Mouse (Mus musculus) myocyte (in vitro differentiated cells): ENCODE results near the gene C3ar1. TPM values are rescaled to one million over a fixed set of nuclear protein-coding genes. Genes with fewer than 3 reads are reported as not detected.

Experiments used
- H3K27me3 ChIP-seq: one replicate; pipeline ENCODE4 v1.6.1; 2011; ENCODE audit not compliant: control insufficient read depth, insufficient read depth, insufficient read length
- H3K36me3 ChIP-seq: one replicate; pipeline ENCODE4 v1.6.1; 2011; ENCODE audit not compliant: control insufficient read depth, insufficient read depth
- H3K4me2 ChIP-seq: one replicate; pipeline ENCODE4 v1.6.1; 2011; ENCODE audit warnings: low read depth, control low read depth
- H3K4me3 ChIP-seq: one replicate; pipeline ENCODE4 v1.5.1; 2011; ENCODE audit warnings: mild to moderate bottlenecking, control low read depth, moderate library complexity
- H3K79me2 ChIP-seq: one replicate; pipeline ENCODE4 v1.6.1; 2011; ENCODE audit not compliant: control insufficient read depth, insufficient read depth
- H3ac ChIP-seq: one replicate; pipeline ENCODE4 v1.6.1; 2011; ENCODE audit not compliant: control insufficient read depth, insufficient read length
- CEBPB ChIP-seq: IDR thresholded peaks from 2 replicates; pipeline ENCODE4 v1.6.1; 2011; ENCODE audit warnings: mild to moderate bottlenecking, moderate library complexity; ENCODE audit not compliant: poor library complexity, insufficient read depth, severe bottlenecking
- E2F4 ChIP-seq: IDR thresholded peaks from one replicate; pipeline ENCODE4 v1.6.1; 2011; ENCODE audit warnings: mild to moderate bottlenecking, control low read depth, moderate library complexity; ENCODE audit not compliant: insufficient read depth
- MAX ChIP-seq: IDR thresholded peaks from one replicate; pipeline ENCODE4 v1.6.1; 2011; ENCODE audit warnings: low read depth, mild to moderate bottlenecking, control low read depth
- MYOD1 ChIP-seq, 3 experiments: IDR thresholded peaks; one replicate each; pipeline ENCODE4 v1.6.1; 2011; ENCODE audit warnings: control low read depth in 2 of 3, low read depth in 2 of 3, mild to moderate bottlenecking in 2 of 3, moderate library complexity in 1 of 3; ENCODE audit not compliant: insufficient read length in 2 of 3, control insufficient read depth in 1 of 3
- MYOG ChIP-seq, 3 experiments: IDR thresholded peaks; one replicate each; pipeline ENCODE4 v1.6.1; 2011; ENCODE audit warnings: control low read depth in 2 of 3, low read depth in 2 of 3, mild to moderate bottlenecking in 2 of 3; ENCODE audit not compliant: insufficient read length in 2 of 3, control insufficient read depth in 1 of 3, insufficient read depth in 1 of 3
- POLR2A ChIP-seq: IDR thresholded peaks from one replicate; pipeline ENCODE4 v1.6.1; 2011; ENCODE audit warnings: low read depth, mild to moderate bottlenecking, control low read depth, moderate library complexity; ENCODE audit not compliant: insufficient read length
- POLR2AphosphoS2 ChIP-seq: IDR thresholded peaks from one replicate; pipeline ENCODE4 v1.6.1; 2011; ENCODE audit warnings: low read depth, control low read depth; ENCODE audit not compliant: insufficient read length
- REST ChIP-seq: IDR thresholded peaks from one replicate; pipeline ENCODE4 v1.6.1; 2011; ENCODE audit warnings: mild to moderate bottlenecking, control low read depth, moderate library complexity; ENCODE audit not compliant: insufficient read depth, insufficient read length
- SRF ChIP-seq: IDR thresholded peaks from one replicate; pipeline ENCODE4 v1.6.1; 2011; ENCODE audit warnings: low read depth; ENCODE audit not compliant: control insufficient read depth, insufficient read length
- TCF12 ChIP-seq: IDR thresholded peaks from one replicate; pipeline ENCODE4 v1.6.1; 2011; ENCODE audit warnings: mild to moderate bottlenecking, control low read depth; ENCODE audit not compliant: poor library complexity, insufficient read depth, severe bottlenecking
- TCF3 ChIP-seq: IDR thresholded peaks from one replicate; pipeline ENCODE4 v1.6.1; 2011; ENCODE audit warnings: low read depth, control low read depth; ENCODE audit not compliant: insufficient read length
- USF1 ChIP-seq: IDR thresholded peaks from one replicate; pipeline ENCODE4 v1.6.1; 2011; ENCODE audit warnings: low read depth, mild to moderate bottlenecking, control low read depth, moderate library complexity
- polyA plus RNA-seq: library from polyadenylated mRNA; unstranded; fragments of >200 nt; fragmentation: generic; extraction: Trizol; gene quantifications from one replicate; pipeline ENCODE4 v1.2.1, GENCODE M21; 2012; ENCODE audit warnings: missing spikeins

The C3ar1 gene
- polyA plus RNA-seq, 1 experiment = 0.19 TPM

GRCm38 (mm10) chr6:122813640-122814039, 42.3 kb downstream of the C3ar1 start:
- Histone ChIP-seq H3K79me2 (no peaks in the 10 kb centered on the region), H3K4me3 (no peak overlapping the region)
- TF ChIP-seq MYOG (IDR thresholded peaks at IDR 0.05; ENCODE audit: control insufficient read depth in 1 of 3, insufficient read depth in 1 of 3, insufficient read length in 2 of 3, low read depth in 2 of 3) (no peak), POLR2A (no peak), POLR2AphosphoS2 (no peak), TCF12 (no peak), E2F4 (no peak), MAX (no peak), CEBPB (no peak), REST (no peak), TCF3 (no peak), USF1 (no peak), SRF (no peak), MYOD1 (IDR thresholded peaks at IDR 0.05; ENCODE audit: control insufficient read depth in 1 of 3, insufficient read length in 2 of 3, low read depth in 2 of 3) (no peak)

GRCm38 (mm10) chr6:122812716-122813115, 43.2 kb downstream of the C3ar1 start:
- Histone ChIP-seq H3K79me2 (no peaks in the 10 kb centered on the region), H3K4me2 (no peak overlapping the region), H3K27me3 (no peaks in the 10 kb centered on the region), H3K36me3 (no peaks in the 10 kb centered on the region), H3ac (no peak overlapping the region), H3K4me3 (no peak overlapping the region)
- TF ChIP-seq SRF (no peak), MYOG (IDR thresholded peaks at IDR 0.05; ENCODE audit: control insufficient read depth in 1 of 3, insufficient read depth in 1 of 3, insufficient read length in 2 of 3, low read depth in 2 of 3) (no peak), POLR2AphosphoS2 (no peak), MAX (no peak), POLR2A (no peak), TCF12 (no peak), E2F4 (no peak), REST (no peak), USF1 (no peak), CEBPB (no peak), MYOD1 (IDR thresholded peaks at IDR 0.05; ENCODE audit: control insufficient read depth in 1 of 3, insufficient read length in 2 of 3, low read depth in 2 of 3) (no peak), TCF3 (no peak)

More at GRCm38 (mm10) chr6:122813640-122814039, 42.3 kb downstream of the C3ar1 start:
- no peak overlapping the region for H3K4me2 ChIP-seq
- H3K36me3 ChIP-seq = no peaks in the 10 kb centered on the region
- no peaks in the 10 kb centered on the region for H3K27me3 ChIP-seq
- H3ac ChIP-seq = no peak overlapping the region

- no peaks in the 10 kb centered on the region for H3K79me2 ChIP-seq
- peak overlapping the region; percentile 25 for H3ac ChIP-seq
- no peaks in the 10 kb centered on the region for H3K36me3 ChIP-seq
- H3K27me3 ChIP-seq = no peaks in the 10 kb centered on the region
- peak overlapping the region; percentile 50 for H3K4me3 ChIP-seq
- TF ChIP-seq E2F4 (no peak), MYOG (IDR thresholded peaks at IDR 0.05; ENCODE audit: control insufficient read depth in 1 of 3, insufficient read depth in 1 of 3, insufficient read length in 2 of 3, low read depth in 2 of 3) (no peak), CEBPB (no peak), MAX (no peak), USF1 (no peak), POLR2AphosphoS2 (no peak)
- peak overlapping the region; percentile 86 for H3K4me2 ChIP-seq
These were observed 44.0 kb downstream of the C3ar1 start for GRCm38 (mm10) chr6:122811771-122812600.

GRCm38 (mm10) chr6:122811280-122811652, 44.7 kb downstream of the C3ar1 start:
- peak overlapping the region; percentile 25 for H3ac ChIP-seq
- peak overlapping the region; percentile 50 for H3K4me3 ChIP-seq
- H3K27me3 ChIP-seq = no peaks in the 10 kb centered on the region
- H3K36me3 ChIP-seq = no peaks in the 10 kb centered on the region
- H3K79me2 ChIP-seq = no peaks in the 10 kb centered on the region
- peak in 1 of 3 experiments; percentile 3 for TF ChIP-seq MYOG (IDR thresholded peaks at IDR 0.05; ENCODE audit: control insufficient read depth in 1 of 3, insufficient read depth in 1 of 3, insufficient read length in 2 of 3, low read depth in 2 of 3)
- peak; percentile 63 for TF ChIP-seq POLR2A
- no peak for TF ChIP-seq MAX
- peak; percentile 33 for TF ChIP-seq POLR2AphosphoS2
- no peak for TF ChIP-seq USF1
- peak overlapping the region; percentile 86 for H3K4me2 ChIP-seq
